Mouse (Mus musculus) thymus, adult 2 months (tissue): ENCODE results near the gene Rbbp6. TPM values are rescaled to one million over a fixed set of nuclear protein-coding genes. Genes with fewer than 3 reads are reported as not detected.

Source experiments
- DNase-seq: peaks from one replicate; pipeline ENCODE4 v3.0.0; 2021
- H3K27ac ChIP-seq: fragments of 200-500 bp; 2 replicates; pipeline ENCODE4 v1.5.1; 2012; ENCODE audit warnings: low read length, control low read depth; ENCODE audit not compliant: control insufficient read depth, insufficient read depth
- H3K27me3 ChIP-seq: fragments of 200-500 bp; 2 replicates; pipeline ENCODE4 v1.6.1; 2012; ENCODE audit warnings: mild to moderate bottlenecking, low read length, moderate library complexity, mixed read lengths; ENCODE audit not compliant: control insufficient read depth, insufficient read depth
- H3K36me3 ChIP-seq: fragments of 200-500 bp; 2 replicates; pipeline ENCODE4 v1.6.1; 2012; ENCODE audit warnings: mild to moderate bottlenecking, low read length, moderate library complexity; ENCODE audit not compliant: control insufficient read depth, insufficient read depth
- H3K4me1 ChIP-seq: fragments of 200-500 bp; replicated peaks from 2 replicates; pipeline ENCODE4 v1.6.1; 2012; ENCODE audit warnings: low read length; ENCODE audit not compliant: control insufficient read depth, insufficient read depth
- H3K4me3 ChIP-seq: fragments of 200-500 bp; 2 replicates; pipeline ENCODE4 v1.5.1; 2012; ENCODE audit warnings: mild to moderate bottlenecking, low read length, control low read depth, moderate library complexity; ENCODE audit not compliant: control insufficient read depth, insufficient read depth
- CTCF ChIP-seq: fragments of 200-500 bp; IDR thresholded peaks from 2 replicates; pipeline ENCODE4 v1.5.1; 2012; ENCODE audit warnings: mild to moderate bottlenecking, control low read depth, low read length, moderate library complexity, borderline replicate concordance; ENCODE audit not compliant: control insufficient read depth, poor library complexity, insufficient read depth; ENCODE audit errors: extremely low read depth
- POLR2A ChIP-seq: fragments of 200-500 bp; IDR thresholded peaks from 2 replicates; pipeline ENCODE4 v1.6.1; 2012; ENCODE audit warnings: mild to moderate bottlenecking, low read length, control low read depth, moderate library complexity; ENCODE audit not compliant: control insufficient read depth, poor library complexity, insufficient read depth; ENCODE audit errors: extremely low read depth
- WGBS: fragments of 180-500 bp; shearing (Covaris S2); methylation state at CpG from one replicate; pipeline ENCODE4 v1.1.7; 2018; 5-methylcytosine and 5-hydroxymethylcytosine counted together
- polyA plus RNA-seq: library from polyadenylated mRNA; depleted of rRNA; stranded (reverse); fragments of >200 nt; gene quantifications from 2 replicates; pipeline ENCODE4 v1.2.3, GENCODE M21; 2012

Rbbp6 gene
- polyA plus RNA-seq, 1 experiment, result 26.9 TPM

DNA sequence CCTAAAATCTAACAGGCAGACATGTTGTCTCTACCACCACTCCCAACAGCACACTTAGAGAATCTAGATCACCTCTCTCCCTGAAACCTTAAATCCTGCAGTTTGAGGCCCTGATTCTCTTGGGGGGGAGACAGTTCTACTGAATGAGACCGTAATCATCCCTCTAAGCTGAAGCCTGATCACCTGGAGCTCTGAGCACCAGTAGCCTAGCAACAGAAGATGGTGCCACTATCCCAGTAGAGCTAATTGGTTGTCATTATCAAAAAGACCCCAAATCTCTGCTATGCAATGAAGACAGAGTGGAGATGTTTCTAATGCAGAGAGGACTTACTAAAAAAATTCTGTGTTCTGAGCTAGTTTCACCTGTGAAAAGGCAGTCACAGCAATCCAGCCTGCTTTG lies 27.3 kb upstream of the Rbbp6 start:
- TF ChIP-seq POLR2A (no peak), CTCF (no peak)
- 100% methylated on average over 1 of the region's 1 CpGs for whole genome bisulfite sequencing
- Histone ChIP-seq H3K4me1 (peaks cover 10% of the 10 kb centered on the region), H3K4me3 (no peak overlapping the region), H3K27ac (no peak overlapping the region), H3K36me3 (no peaks in the 10 kb centered on the region), H3K27me3 (no peaks in the 10 kb centered on the region)
- no peak for DNase-seq

DNA sequence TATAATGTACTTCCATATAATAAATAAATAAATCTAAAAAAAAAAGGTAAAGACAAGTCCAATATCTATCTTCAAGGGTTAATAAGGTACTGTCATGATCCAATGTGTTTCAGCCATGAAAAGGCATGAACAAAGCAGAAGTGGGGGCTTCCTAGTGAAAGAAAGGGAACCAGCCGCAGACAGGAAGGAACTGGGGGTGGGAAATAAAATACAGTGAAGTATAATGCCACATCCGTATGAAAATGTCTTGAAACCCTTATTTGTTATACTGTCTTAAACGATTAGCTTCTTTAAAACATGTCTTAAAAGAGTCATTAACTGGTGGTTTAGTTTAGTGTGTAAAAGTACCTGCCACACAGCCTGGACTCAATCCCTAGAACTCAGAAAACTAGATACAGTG lies 26.3 kb upstream of the Rbbp6 start:
- DNase-seq, result peak; percentile 16
- TF ChIP-seq CTCF, result no peak
- TF ChIP-seq POLR2A, result no peak
- Histone ChIP-seq H3K27me3 (no peaks in the 10 kb centered on the region), H3K36me3 (no peaks in the 10 kb centered on the region), H3K4me1 (peaks cover 10% of the 10 kb centered on the region), H3K4me3 (no peak overlapping the region), H3K27ac (no peak overlapping the region)
- 7% methylated on average over 3 of the region's 3 CpGs for whole genome bisulfite sequencing

DNA sequence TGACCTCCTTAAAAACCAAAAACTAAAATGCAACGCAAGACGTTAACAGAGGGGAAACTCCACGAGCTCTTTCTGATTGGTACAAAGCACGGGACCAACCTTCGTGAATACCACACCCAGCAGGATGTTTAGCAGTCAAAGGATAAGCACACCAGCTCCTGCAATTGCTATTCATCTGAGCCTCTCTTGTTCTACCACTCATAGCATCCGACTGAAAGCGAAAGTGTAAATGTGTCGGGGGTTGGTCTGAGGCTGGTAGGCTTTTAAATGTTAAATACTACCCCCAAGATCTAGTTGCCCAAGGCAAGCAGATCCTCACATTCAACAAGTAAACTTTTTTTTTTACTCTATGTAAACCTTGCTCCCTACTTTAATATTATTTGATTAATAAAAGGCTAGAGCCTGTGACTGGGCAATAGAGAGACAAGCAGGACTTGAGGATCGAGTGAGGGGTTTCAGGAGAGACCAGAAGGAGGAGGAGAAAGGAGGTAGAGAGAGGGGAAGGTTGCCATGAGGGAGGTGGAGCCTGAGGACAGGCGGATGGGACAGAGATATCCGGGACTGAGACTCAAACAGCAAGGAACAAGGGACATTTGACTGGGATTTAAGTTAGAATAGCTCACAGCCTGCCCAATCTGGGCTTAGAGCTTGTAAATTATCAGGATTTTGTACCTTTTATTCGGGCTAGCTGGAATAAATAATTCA lies 25.0 kb upstream of the Rbbp6 start:
- WGBS, result 4% methylated on average over 12 of the region's 12 CpGs
- TF ChIP-seq CTCF (no peak), POLR2A (no peak)
- Histone ChIP-seq H3K27ac (peak overlapping the region; percentile 85), H3K27me3 (no peaks in the 10 kb centered on the region), H3K36me3 (no peaks in the 10 kb centered on the region), H3K4me3 (peak overlapping the region; percentile 27; the same call in 1 of the 2 replicates), H3K4me1 (peaks cover 10% of the 10 kb centered on the region)
- peak; percentile 24 for DNase-seq

DNA sequence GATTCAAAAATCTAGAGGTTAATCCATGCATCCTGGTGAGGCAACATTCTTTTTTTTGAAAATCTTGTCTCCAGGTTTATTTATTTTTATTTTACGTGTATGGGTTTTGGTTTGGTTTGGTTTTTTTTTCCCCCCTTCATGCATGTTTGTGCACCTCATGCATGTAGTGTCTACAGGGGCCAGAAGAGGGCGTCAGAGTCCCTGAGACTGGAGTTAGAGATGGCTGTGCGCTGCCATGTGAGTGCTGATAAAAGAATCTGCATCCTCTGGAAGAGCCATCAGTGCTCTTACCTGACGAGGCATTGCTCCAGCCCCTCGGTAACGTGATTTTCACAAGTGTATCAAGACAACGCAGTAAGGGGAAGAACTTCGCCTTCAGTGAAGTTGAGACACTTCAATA lies 23.4 kb upstream of the Rbbp6 start:
- WGBS, result 96% methylated on average over 8 of the region's 8 CpGs
- Histone ChIP-seq H3K36me3 (no peaks in the 10 kb centered on the region), H3K4me3 (no peak overlapping the region), H3K27me3 (no peaks in the 10 kb centered on the region), H3K27ac (no peak overlapping the region), H3K4me1 (peaks cover 10% of the 10 kb centered on the region)
- no peak for DNase-seq
- TF ChIP-seq POLR2A (no peak), CTCF (no peak)

DNA sequence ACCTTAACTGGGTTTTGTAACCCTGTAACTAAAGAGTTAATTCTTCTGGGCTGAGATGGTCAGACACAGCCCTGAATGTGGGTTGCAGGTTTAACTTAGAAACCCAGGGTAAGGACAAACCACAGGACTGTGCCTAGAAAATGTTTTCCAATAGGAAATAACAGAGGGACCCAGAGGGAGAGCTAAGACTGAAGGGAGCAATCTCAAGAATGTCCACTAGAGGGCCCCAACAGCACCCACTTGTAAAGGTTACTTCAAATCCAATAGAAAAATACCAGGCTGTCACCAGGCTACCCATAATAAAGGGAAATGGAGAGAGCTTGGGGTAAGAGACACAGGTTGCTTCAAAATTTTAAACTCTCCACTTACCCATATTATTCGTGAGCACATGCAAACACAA lies 20.3 kb upstream of the Rbbp6 start:
- H3K4me1 ChIP-seq, result peaks cover 2% of the 10 kb centered on the region; the same call in 1 of the 2 replicates
- no peaks in the 10 kb centered on the region for H3K36me3 ChIP-seq
- no peaks in the 10 kb centered on the region for H3K27me3 ChIP-seq
- WGBS, result 6% methylated on average over 1 of the region's 1 CpGs
- TF ChIP-seq CTCF (no peak), POLR2A (no peak)
- no peak overlapping the region for H3K4me3 ChIP-seq
- H3K27ac ChIP-seq, result no peak overlapping the region
- DNase-seq, result peak; percentile 68

DNA sequence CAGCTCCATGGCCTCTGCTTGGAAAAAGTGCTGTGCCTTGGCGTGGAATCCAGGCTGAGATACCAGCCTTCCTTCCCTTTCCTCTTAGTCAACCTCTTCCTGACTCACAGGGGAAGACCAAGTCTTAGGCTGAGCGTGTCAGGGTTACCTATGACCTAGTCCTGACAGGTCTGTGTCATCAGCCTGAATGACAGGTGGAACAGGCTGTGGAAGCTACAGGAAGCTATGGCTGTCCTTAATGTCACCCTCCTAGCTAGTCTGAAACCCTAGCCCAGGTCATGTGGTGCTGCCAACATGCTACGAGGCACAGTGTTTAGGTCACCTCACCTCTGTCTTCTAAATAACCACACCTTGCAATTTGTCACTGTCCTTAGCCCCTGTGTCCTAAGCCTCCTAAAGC lies 16.2 kb upstream of the Rbbp6 start:
- H3K27me3 ChIP-seq, result no peaks in the 10 kb centered on the region
- H3K27ac ChIP-seq, result no peak overlapping the region
- no peaks in the 10 kb centered on the region for H3K4me1 ChIP-seq
- WGBS, result 81% methylated on average over 3 of the region's 3 CpGs
- H3K36me3 ChIP-seq, result no peaks in the 10 kb centered on the region
- TF ChIP-seq POLR2A, result no peak
- TF ChIP-seq CTCF, result no peak
- no peak overlapping the region for H3K4me3 ChIP-seq
- no peak for DNase-seq

DNA sequence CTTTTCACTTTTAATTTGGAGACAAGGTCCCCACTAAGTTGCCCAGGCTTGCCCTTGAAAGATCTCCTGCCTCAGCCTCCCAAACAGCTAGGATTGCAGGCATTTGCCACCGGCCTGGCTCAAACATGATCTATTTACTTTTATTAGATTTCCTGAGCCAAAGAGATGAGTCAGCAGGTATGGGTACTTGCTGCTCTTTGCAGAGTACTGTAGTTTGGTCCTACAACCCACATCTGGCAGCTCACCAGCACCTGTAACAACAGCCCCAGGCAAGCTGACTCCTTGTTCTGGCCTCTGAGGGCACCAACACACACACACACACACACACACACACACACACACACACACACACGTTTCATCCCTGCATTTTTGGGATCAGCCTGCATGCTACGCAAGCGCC lies 14.0 kb upstream of the Rbbp6 start:
- no peak for TF ChIP-seq POLR2A
- TF ChIP-seq CTCF, result no peak
- Histone ChIP-seq H3K27me3 (no peaks in the 10 kb centered on the region), H3K36me3 (no peaks in the 10 kb centered on the region), H3K4me3 (no peak overlapping the region), H3K4me1 (no peaks in the 10 kb centered on the region), H3K27ac (no peak overlapping the region)
- DNase-seq, result no peak
- WGBS, result 70% methylated on average over 4 of the region's 4 CpGs
